Mouse (Mus musculus) MEL (cell line): Measurements from ENCODE around the gene Atxn7l1. TPM values are rescaled to one million over a fixed set of nuclear protein-coding genes. Genes with fewer than 3 reads are reported as not detected.

Source experiments
- DNase-seq: peaks from one replicate; pipeline ENCODE4 v3.0.0; 2011; ENCODE audit warnings: low read depth, low spot score
- H3K27ac ChIP-seq: 2 replicates; pipeline ENCODE4 v1.5.1; 2012; ENCODE audit warnings: low read depth, mild to moderate bottlenecking, control low read depth, low read length, moderate library complexity; ENCODE audit not compliant: control insufficient read depth
- H3K27me3 ChIP-seq, 2 experiments: fragments of 150-350 bp in 1 of 2; sonication (generic) in 1 of 2; 2 replicates each; pipeline ENCODE4 v1.6.1; 2012; ENCODE audit warnings: low read length in 2 of 2, mild to moderate bottlenecking in 2 of 2, improper control_type of control experiment in 1 of 2, moderate library complexity in 1 of 2; ENCODE audit not compliant: insufficient read depth in 2 of 2, control insufficient read depth in 1 of 2
- H3K36me3 ChIP-seq, 2 experiments: 2 replicates each; pipeline ENCODE4 v1.6.1; 2012 to 2014; ENCODE audit warnings: low read length in 2 of 2, improper control_type of control experiment in 1 of 2, inconsistent platforms in 1 of 2, mild to moderate bottlenecking in 1 of 2; ENCODE audit not compliant: insufficient read depth in 2 of 2, control insufficient read depth in 1 of 2
- H3K4me1 ChIP-seq, 2 experiments: fragments of 150-350 bp in 1 of 2; sonication (generic) in 1 of 2; 2 replicates each; pipeline ENCODE4 v1.6.1; 2012; ENCODE audit warnings: low read length in 2 of 2, improper control_type of control experiment in 1 of 2, mild to moderate bottlenecking in 1 of 2; ENCODE audit not compliant: insufficient read depth in 2 of 2, control insufficient read depth in 1 of 2
- H3K4me3 ChIP-seq, 2 experiments: fragments of 150-350 bp in 1 of 2; sonication (generic) in 1 of 2; 2 replicates each; pipeline ENCODE4 v1.5.1; 2012; ENCODE audit warnings: low read depth in 2 of 2, low read length in 2 of 2, mild to moderate bottlenecking in 2 of 2, moderate library complexity in 2 of 2, control low read depth in 1 of 2, improper control_type of control experiment in 1 of 2; ENCODE audit not compliant: control insufficient read depth in 1 of 2, insufficient read depth in 1 of 2
- H3K79me2 ChIP-seq: 2 replicates; pipeline ENCODE4 v1.6.1; 2012; ENCODE audit warnings: mild to moderate bottlenecking, low read length, moderate library complexity; ENCODE audit not compliant: control insufficient read depth, poor library complexity, insufficient read depth
- H3K9ac ChIP-seq: 2 replicates; pipeline ENCODE4 v1.6.1; 2012; ENCODE audit warnings: low read depth, mild to moderate bottlenecking, control low read depth, low read length, moderate library complexity; ENCODE audit not compliant: control insufficient read depth, poor library complexity, severe bottlenecking
- H3K9me3 ChIP-seq: fragments of 150-350 bp; sonication (generic); replicated peaks from 2 replicates; pipeline ENCODE4 v1.6.1; 2012; ENCODE audit warnings: mild to moderate bottlenecking, low read length, improper control_type of control experiment, moderate library complexity; ENCODE audit not compliant: insufficient read depth
- BHLHE40 ChIP-seq: IDR thresholded peaks from 2 replicates; pipeline ENCODE4 v1.6.1; 2012; ENCODE audit warnings: low read depth, mild to moderate bottlenecking, inconsistent platforms, low read length, improper control_type of control experiment, borderline replicate concordance
- CHD1 ChIP-seq: IDR thresholded peaks from 2 replicates; pipeline ENCODE4 v1.6.1; 2012; ENCODE audit warnings: low read depth, mild to moderate bottlenecking, inconsistent platforms, low read length, improper control_type of control experiment
- CTCF ChIP-seq, 3 experiments: IDR thresholded peaks in 2 of 3; conservative IDR thresholded peaks in 1 of 3; 2 replicates each; pipeline ENCODE4 v1.5.1; 2011 to 2012; ENCODE audit warnings: low read length in 3 of 3, low read depth in 2 of 3, mild to moderate bottlenecking in 2 of 3, improper control_type of control experiment in 1 of 3, inconsistent platforms in 1 of 3, mixed read lengths in 1 of 3, moderate library complexity in 1 of 3; ENCODE audit not compliant: control insufficient read depth in 1 of 3, insufficient read depth in 1 of 3, poor library complexity in 1 of 3, severe bottlenecking in 1 of 3
- E2F4 ChIP-seq: IDR thresholded peaks from 2 replicates; pipeline ENCODE4 v1.6.1; 2011; ENCODE audit warnings: low read depth, low read length, improper control_type of control experiment, borderline replicate concordance
- ELF1 ChIP-seq: IDR thresholded peaks from 2 replicates; pipeline ENCODE4 v1.6.1; 2014; ENCODE audit warnings: low read depth, mild to moderate bottlenecking, inconsistent platforms, low read length, improper control_type of control experiment, moderate library complexity
- EP300 ChIP-seq, 2 experiments: IDR thresholded peaks; 2 replicates each; pipeline ENCODE4 v1.6.1; 2011; ENCODE audit warnings: improper control_type of control experiment in 2 of 2, low read length in 2 of 2, low read depth in 1 of 2, mild to moderate bottlenecking in 1 of 2
- ETS1 ChIP-seq: IDR thresholded peaks from 2 replicates; pipeline ENCODE4 v1.6.1; 2012; ENCODE audit warnings: low read depth, mild to moderate bottlenecking, inconsistent platforms, low read length, improper control_type of control experiment, moderate library complexity
- HCFC1 ChIP-seq: IDR thresholded peaks from 2 replicates; pipeline ENCODE4 v1.6.1; 2012; ENCODE audit warnings: low read depth, mild to moderate bottlenecking, inconsistent platforms, low read length, improper control_type of control experiment, moderate library complexity
- KAT2A ChIP-seq: conservative IDR thresholded peaks from 2 replicates; pipeline ENCODE4 v1.6.1; 2012; ENCODE audit warnings: low read depth, low read length, improper control_type of control experiment, inconsistent platforms
- MAX ChIP-seq: IDR thresholded peaks from 2 replicates; pipeline ENCODE4 v1.6.1; 2011; ENCODE audit warnings: low read length, improper control_type of control experiment
- MAZ ChIP-seq: IDR thresholded peaks from 2 replicates; pipeline ENCODE4 v1.6.1; 2012; ENCODE audit warnings: low read depth, mild to moderate bottlenecking, inconsistent platforms, low read length, improper control_type of control experiment
- MXI1 ChIP-seq: IDR thresholded peaks from 2 replicates; pipeline ENCODE4 v1.6.1; 2011; ENCODE audit warnings: mild to moderate bottlenecking, low read depth, low read length, improper control_type of control experiment
- NELFE ChIP-seq: IDR thresholded peaks from 2 replicates; pipeline ENCODE4 v1.6.1; 2011; ENCODE audit warnings: low read depth, low read length, improper control_type of control experiment
- NRF1 ChIP-seq: IDR thresholded peaks from 2 replicates; pipeline ENCODE4 v1.6.1; 2014; ENCODE audit warnings: low read depth, mild to moderate bottlenecking, inconsistent platforms, low read length, improper control_type of control experiment, moderate library complexity; ENCODE audit not compliant: poor library complexity, insufficient read depth, severe bottlenecking
- POLR2A ChIP-seq, 2 experiments: IDR thresholded peaks; 2 replicates each; pipeline ENCODE4 v1.6.1; 2011 to 2012; ENCODE audit warnings: low read length in 2 of 2, mild to moderate bottlenecking in 2 of 2, control low read depth in 1 of 2, improper control_type of control experiment in 1 of 2, low read depth in 1 of 2, moderate library complexity in 1 of 2; ENCODE audit not compliant: control insufficient read depth in 1 of 2, insufficient read depth in 1 of 2, poor library complexity in 1 of 2
- POLR2AphosphoS2 ChIP-seq: IDR thresholded peaks from 2 replicates; pipeline ENCODE4 v1.6.1; 2011; ENCODE audit warnings: low read length, improper control_type of control experiment
- POLR2AphosphoS5 ChIP-seq: IDR thresholded peaks from 2 replicates; pipeline ENCODE4 v1.6.1; 2012; ENCODE audit warnings: low read depth, borderline replicate concordance, mild to moderate bottlenecking, inconsistent platforms, low read length, moderate library complexity, mixed read lengths
- SMC3 ChIP-seq: IDR thresholded peaks from 2 replicates; pipeline ENCODE4 v1.6.1; 2011; ENCODE audit warnings: low read depth, low read length, improper control_type of control experiment
- TAL1 ChIP-seq: IDR thresholded peaks from 2 replicates; pipeline ENCODE4 v1.6.1; 2012; ENCODE audit warnings: mild to moderate bottlenecking, inconsistent platforms, low read length, moderate library complexity, mixed read lengths
- TCF12 ChIP-seq: IDR thresholded peaks from 2 replicates; pipeline ENCODE4 v1.6.1; 2014; ENCODE audit warnings: low read depth, mild to moderate bottlenecking, inconsistent platforms, low read length, improper control_type of control experiment, moderate library complexity
- UBTF ChIP-seq: IDR thresholded peaks from 2 replicates; pipeline ENCODE4 v1.6.1; 2012; ENCODE audit warnings: low read depth, mild to moderate bottlenecking, inconsistent platforms, low read length, improper control_type of control experiment, moderate library complexity, borderline replicate concordance; ENCODE audit not compliant: insufficient read depth
- USF2 ChIP-seq, 2 experiments: IDR thresholded peaks; 2 replicates each; pipeline ENCODE4 v1.6.1; 2011 to 2012; ENCODE audit warnings: improper control_type of control experiment in 2 of 2, low read length in 2 of 2, borderline replicate concordance in 1 of 2, inconsistent platforms in 1 of 2, low read depth in 1 of 2, mild to moderate bottlenecking in 1 of 2; ENCODE audit not compliant: insufficient read depth in 1 of 2
- ZC3H11A ChIP-seq: IDR thresholded peaks from 2 replicates; pipeline ENCODE4 v1.6.1; 2012; ENCODE audit warnings: low read depth, mild to moderate bottlenecking, inconsistent platforms, low read length, improper control_type of control experiment
- ZMIZ1 ChIP-seq: IDR thresholded peaks from 2 replicates; pipeline ENCODE4 v1.6.1; 2012; ENCODE audit warnings: low read depth, mild to moderate bottlenecking, inconsistent platforms, low read length, improper control_type of control experiment, moderate library complexity
- ZNF384 ChIP-seq: IDR thresholded peaks from 2 replicates; pipeline ENCODE4 v1.6.1; 2012; ENCODE audit warnings: low read depth, mild to moderate bottlenecking, inconsistent platforms, low read length, improper control_type of control experiment
- polyA plus RNA-seq, 2 experiments: library from polyadenylated mRNA; stranded (reverse) in 1 of 2; unstranded in 1 of 2; fragments of >175 nt in 1 of 2; fragments of >200 nt in 1 of 2; gene quantifications; 2 replicates each; pipeline versions ENCODE4 v1.2.1 to v1.2.4; 2012; ENCODE audit warnings: low replicate concordance in 2 of 2, low read depth in 1 of 2; ENCODE audit not compliant: insufficient read length in 2 of 2, insufficient read depth in 1 of 2, missing spikeins in 1 of 2
- total RNA-seq: library from RNA; depleted of rRNA; stranded (reverse); fragments of 300-350 nt; gene quantifications from 2 replicates; pipeline ENCODE4 v1.2.3, GENCODE M21; 2012

Gene Atxn7l1
- total and polyA plus RNA-seq, 3 experiments: 11.6 to 50.3 TPM; not detected in 1

DNA sequence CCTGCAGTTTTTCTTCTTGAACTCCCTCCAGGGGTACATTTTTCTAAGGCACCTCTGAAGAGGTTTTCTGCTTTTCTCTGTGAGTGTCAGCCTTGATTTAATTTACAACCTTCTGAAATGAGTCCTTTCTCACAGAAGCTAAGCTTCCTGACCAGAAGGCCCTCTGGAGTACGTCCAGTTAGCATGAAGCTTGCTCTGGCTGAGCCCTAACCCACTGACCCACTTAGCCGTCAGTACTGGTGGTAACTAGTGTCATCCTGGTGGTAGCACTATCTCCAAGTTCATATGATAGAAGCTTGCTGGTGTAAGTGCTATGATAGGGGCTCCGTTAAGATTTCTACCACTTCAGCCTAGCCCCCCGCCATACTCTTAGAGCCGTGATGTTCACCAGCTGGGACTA is 89.6 kb downstream of the Atxn7l1 start:
- Histone ChIP-seq H3K27me3 (no peaks in the 10 kb centered on the region), H3K9ac (no peak overlapping the region), H3K36me3 (peaks cover 0 to 6% of the 10 kb centered on the region in 2 experiments; a peak in 3 of 4 replicates), H3K4me3 (no peak overlapping the region), H3K79me2 (no peaks in the 10 kb centered on the region)
- TF ChIP-seq MXI1 (no peak), KAT2A (no peak), ZNF384 (no peak), EP300 (IDR thresholded peaks at IDR 0.05; ENCODE audit: low read depth in 1 of 2, low read length in 2 of 2) (no peak), ELF1 (no peak), E2F4 (no peak), TCF12 (no peak), SMC3 (no peak), ZMIZ1 (no peak), MAZ (no peak), ZC3H11A (no peak), ETS1 (no peak), CHD1 (no peak), POLR2AphosphoS2 (no peak), USF2 (IDR thresholded peaks at IDR 0.05; ENCODE audit: borderline replicate concordance in 1 of 2, insufficient read depth in 1 of 2, low read depth in 1 of 2, low read length in 2 of 2) (no peak), POLR2AphosphoS5 (no peak), TAL1 (no peak), BHLHE40 (no peak), POLR2A (IDR thresholded peaks at IDR 0.05; ENCODE audit: control insufficient read depth in 1 of 2, insufficient read depth in 1 of 2, low read depth in 1 of 2, low read length in 2 of 2, poor library complexity in 1 of 2) (no peak), HCFC1 (no peak)
- TF ChIP-seq, all 39 proteins: peak for 0
- H3K9me3 ChIP-seq: no peaks in the 10 kb centered on the region
- H3K27ac ChIP-seq: no peak overlapping the region
- H3K4me1 ChIP-seq: peaks cover 0 to 6% of the 10 kb centered on the region in 2 experiments; a peak in 2 of 4 replicates
- DNase-seq: no peak

DNA sequence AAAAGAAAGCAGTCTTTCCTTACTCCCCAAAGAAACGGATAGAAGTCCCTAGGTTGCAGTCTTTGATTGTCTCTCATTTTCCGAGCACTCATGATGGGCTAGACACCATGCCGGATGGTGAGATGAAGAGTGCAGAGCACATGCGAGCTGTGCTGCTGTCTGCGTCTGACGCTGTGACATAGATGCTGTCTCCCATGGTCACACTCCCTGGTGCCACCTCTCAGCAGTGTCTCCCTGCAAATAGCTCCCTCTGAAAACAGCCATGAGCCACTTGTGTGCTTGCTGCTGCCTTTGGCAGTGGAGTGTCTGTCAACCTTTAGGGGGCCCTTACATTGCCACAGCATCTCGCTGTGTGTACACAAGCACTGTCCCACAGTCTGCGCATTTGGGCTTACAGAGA is 95.2 kb downstream of the Atxn7l1 start:
- H3K36me3 ChIP-seq: peaks cover 0 to 6% of the 10 kb centered on the region in 2 experiments; a peak in 3 of 4 replicates
- no peak for TF ChIP-seq NELFE
- TF ChIP-seq POLR2AphosphoS5: no peak
- no peak for TF ChIP-seq EP300 (IDR thresholded peaks at IDR 0.05; ENCODE audit: low read depth in 1 of 2, low read length in 2 of 2)
- TF ChIP-seq CTCF (IDR thresholded peaks at IDR 0.05 in 2 of 3, conservative IDR thresholded peaks at IDR 0.05 in 1 of 3; ENCODE audit: control insufficient read depth in 1 of 3, insufficient read depth in 1 of 3, low read depth in 2 of 3, low read length in 3 of 3, poor library complexity in 1 of 3, severe bottlenecking in 1 of 3): no peak
- no peak for TF ChIP-seq NRF1
- TF ChIP-seq UBTF: no peak
- no peak for TF ChIP-seq E2F4
- no peak for TF ChIP-seq MAX
- no peaks in the 10 kb centered on the region for H3K79me2 ChIP-seq
- H3K4me3 ChIP-seq: no peak overlapping the region
- H3K9ac ChIP-seq: no peak overlapping the region
- peaks cover 0 to 6% of the 10 kb centered on the region in 2 experiments; a peak in 2 of 4 replicates for H3K4me1 ChIP-seq
- H3K27ac ChIP-seq: no peak overlapping the region
- no peaks in the 10 kb centered on the region for H3K27me3 ChIP-seq
- no peak for DNase-seq
- no peaks in the 10 kb centered on the region for H3K9me3 ChIP-seq
